Mouse (Mus musculus): ENCODE data around the gene Gm42674. TPM values are rescaled to one million over a fixed set of nuclear protein-coding genes. Genes with fewer than 3 reads are reported as not detected.

Gm42674 gene
- not detected in 2 replicates for polyA plus RNA-seq (2015; fragmentation: Nextera tagmentation; extraction: Ambion mirVana)

- no peak for DNase-seq (ENCODE audit: low spot score)
These were observed at the start of gene Gm42674 for GRCm38 (mm10) chr3:90601486-90602110. Gene Gm42674 (plus strand): TSS chr3:90601904.

DNA sequence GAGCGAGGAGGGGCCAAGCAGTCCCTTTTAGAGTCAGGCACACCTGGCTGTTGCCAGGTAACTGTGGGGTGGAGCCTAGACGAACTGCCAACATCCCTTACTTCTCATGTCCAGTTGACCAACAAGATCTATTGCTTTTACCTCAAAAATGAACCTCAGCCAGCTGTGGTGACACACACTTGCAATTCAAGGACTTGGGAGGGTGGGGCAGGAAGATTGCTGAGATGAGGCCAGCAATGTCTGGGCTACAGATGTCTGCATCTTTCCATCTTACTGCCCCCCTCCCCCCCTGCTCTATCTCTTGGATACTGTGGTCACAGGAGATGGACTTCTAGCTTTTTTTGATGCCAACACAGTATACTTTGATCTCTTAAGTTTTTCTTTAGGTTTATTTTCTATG is 49.5 kb upstream of the Gm42674 start:
- DNase-seq (ENCODE audit: low spot score): no peak

DNA sequence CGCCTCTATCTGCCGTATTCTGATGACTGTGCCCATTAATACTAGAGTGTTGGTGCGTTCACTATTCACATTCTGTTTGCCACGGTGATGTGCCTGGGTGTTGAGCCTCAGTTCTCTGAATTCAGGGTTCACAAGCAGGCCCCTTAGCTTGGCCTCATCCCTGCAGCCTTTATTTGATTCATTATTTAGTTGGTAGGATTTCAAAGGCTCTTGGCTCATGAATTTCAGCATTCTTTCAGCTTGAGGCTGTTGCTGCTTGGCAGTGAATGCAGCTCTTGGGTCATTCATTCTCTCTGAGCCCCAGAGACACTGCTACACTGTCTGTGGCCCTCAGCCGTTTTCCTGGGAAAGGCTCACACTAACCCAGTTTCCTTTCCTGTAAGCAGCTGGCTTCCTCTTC is 45.8 kb upstream of the Gm42674 start:
- DNase-seq (ENCODE audit: low spot score): no peak

DNA sequence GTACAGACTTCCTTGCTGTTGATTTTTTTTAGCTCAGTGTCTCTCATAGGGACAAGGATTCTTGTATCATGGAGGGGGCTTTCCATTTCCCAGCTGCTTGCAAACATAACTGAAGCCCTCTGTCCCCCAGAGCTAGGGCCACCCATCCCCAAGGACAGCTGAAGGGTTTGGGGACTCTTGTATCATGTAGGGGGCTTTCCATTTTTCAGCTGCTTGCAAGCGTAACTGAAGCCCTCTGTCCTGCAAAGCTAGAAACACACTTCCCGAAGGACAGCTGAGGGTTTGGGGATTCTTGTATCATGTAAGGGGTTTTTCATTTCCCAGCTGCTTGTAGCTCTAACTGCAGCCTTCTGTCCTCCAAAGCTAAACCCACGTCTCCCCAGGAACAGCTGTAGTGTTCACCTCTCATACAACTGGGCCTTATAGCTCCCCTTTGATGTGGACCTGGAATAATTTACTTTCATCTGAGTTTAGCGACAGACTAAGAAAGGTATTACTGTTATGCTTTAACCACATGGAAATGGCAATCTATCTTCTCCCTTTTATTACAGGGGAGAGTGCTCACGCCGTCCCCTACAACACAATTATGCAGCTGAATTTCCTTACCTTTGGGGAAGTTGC is 41.6 kb upstream of the Gm42674 start, which contains the start of gene S100a3:
TSS of gene S100a3 (plus strand) at position 571 of the 621 bp plus-strand sequence.
- DNase-seq (ENCODE audit: low spot score): no peak

GRCm38 (mm10) chr3:90574691-90575090 is 27.0 kb upstream of the Gm42674 start:
- DNase-seq (ENCODE audit: low spot score): no peak

GRCm38 (mm10) chr3:90575320-90575719 is 26.4 kb upstream of the Gm42674 start:
- DNase-seq (ENCODE audit: low spot score): no peak

DNA sequence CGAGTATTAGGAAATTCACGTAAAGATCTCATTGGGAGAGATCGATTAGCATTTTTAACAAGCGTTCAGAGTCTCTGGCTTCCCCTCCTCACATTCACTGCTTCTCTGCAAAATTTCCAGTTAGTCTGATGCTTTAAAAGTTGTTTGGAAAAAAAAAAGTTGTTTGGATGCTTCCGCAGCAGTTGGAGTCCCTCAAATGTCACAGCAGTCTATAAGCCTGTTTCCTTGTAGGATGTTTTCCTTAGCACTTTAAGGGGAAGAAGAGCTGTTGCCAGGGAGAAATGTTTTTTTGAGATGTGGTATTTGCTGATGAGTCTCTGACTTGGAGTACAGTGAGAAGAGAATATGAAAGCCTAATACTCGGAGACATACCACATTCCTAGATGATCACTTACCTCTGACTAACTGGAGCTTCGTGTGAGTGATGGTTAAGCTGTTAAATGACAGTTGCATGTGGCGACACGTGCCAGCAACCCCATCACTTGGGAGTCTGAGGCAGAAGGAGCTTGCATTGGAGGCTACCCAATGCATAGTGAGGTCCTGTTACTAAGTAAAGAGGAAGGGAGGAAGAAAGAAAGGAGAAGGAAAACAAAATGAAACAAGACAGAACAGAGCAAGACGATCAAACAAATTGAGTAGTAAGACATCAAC is 25.2 kb upstream of the Gm42674 start:
- no peak for DNase-seq (ENCODE audit: low spot score)

GRCm38 (mm10) chr3:90579433-90579832 is 22.3 kb upstream of the Gm42674 start:
- DNase-seq (ENCODE audit: low spot score): no peak

GRCm38 (mm10) chr3:90581141-90581540 is 20.6 kb upstream of the Gm42674 start:
- DNase-seq (ENCODE audit: low spot score): no peak

DNA sequence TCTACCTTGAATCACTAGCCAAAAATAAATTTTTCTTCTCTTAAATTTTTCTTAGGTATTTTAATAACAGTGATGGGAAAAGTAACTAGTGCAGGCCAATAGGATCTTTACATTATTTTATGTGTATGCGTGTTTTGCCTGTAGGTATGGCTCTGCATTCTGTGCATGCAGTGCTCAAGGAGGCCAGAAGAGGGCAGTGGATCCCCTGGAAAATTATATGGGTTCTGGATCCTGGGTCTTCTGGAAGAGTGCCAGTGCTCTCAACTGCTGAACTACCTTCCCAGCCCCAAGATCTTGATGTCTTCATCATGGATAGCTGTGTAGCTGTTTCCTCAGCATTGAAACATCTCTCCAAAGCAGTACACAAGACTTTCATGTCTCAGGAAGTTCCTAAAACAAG is 19.5 kb upstream of the Gm42674 start:
- peak; percentile 22 for DNase-seq (ENCODE audit: low spot score)

DNA sequence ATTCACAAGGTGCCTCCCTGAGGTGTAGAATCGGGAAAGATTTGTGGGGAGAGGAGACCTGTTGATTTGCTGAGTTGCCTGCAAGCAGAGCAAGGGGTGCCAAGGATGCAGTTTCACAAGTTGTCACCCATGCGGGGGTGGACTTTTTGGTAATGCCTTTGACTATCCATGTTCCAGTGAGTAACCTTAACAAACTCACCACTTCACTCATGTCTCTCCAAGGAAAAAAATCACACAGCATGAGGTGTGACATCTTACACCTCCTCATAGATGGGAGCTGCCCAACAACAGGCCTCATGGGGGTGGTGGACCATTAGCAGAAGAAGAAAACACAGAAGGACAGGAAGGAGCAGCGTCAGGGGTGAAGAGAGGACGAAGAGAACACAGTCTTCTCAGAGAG is 19.1 kb upstream of the Gm42674 start:
- DNase-seq (ENCODE audit: low spot score): no peak

DNA sequence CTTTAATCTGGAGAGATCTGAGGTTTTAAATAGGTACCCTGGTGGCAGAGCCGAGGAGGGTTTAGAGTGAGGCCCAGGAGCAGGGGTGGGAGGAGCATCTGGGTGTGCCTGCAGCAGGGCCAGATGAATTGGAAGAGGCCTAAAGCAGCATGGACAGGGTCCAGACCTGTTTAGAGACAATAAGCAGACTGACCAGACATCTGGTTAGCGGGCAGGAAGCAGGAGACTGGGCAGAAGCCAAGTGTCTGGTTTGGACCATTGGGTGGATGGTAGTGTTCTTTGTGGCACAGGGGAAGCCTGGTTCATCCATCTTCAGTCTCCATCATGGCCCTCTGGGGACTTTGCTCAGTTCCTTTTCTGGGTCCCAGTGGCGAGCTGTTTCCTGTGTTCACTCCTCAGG is 17.8 kb upstream of the Gm42674 start:
- DNase-seq (ENCODE audit: low spot score): no peak

GRCm38 (mm10) chr3:90585595-90585994 is 16.1 kb upstream of the Gm42674 start:
- peak; percentile 78 for DNase-seq (ENCODE audit: low spot score)

DNA sequence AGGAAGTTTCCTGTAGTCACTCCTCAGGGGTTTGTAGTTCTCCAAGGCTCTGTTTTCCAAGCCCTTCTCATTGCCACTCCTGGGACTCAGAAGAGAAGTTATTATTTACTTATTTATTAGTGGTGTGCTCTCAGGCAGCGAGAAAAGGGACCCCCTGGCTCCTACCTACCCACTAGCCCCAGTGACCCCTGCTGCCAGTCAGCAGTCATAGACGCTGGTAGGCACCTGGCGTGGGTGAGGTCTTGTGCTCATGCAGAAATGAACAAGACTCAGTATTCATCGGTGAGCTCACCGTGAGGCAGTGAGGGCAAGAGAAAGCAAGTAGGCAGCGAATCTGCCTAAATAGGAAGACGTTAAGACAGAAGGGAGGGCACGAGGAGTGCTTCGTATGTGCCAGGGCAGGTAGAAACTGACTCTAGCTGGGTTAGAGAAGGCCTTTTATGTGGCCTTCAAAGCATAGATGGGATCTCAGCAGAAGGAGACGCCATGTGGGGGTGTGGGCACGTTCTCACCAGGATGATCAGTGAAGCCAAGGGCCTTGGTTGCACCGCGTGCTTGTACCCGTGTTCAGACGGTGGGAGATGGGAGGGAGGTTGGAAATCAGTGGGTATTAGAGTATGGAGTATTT is 15.6 kb upstream of the Gm42674 start:
- peak; percentile 51 for DNase-seq (ENCODE audit: low spot score)

GRCm38 (mm10) chr3:90586906-90587305 is 14.8 kb upstream of the Gm42674 start:
- DNase-seq (ENCODE audit: low spot score): peak; percentile 88

- DNase-seq (ENCODE audit: low spot score): peak; percentile 33
These were observed 14.2 kb upstream of the Gm42674 start for GRCm38 (mm10) chr3:90587361-90588101.

- DNase-seq (ENCODE audit: low spot score): peak; percentile 75
These were observed 12.3 kb upstream of the Gm42674 start for GRCm38 (mm10) chr3:90589390-90589789.

- no peak for DNase-seq (ENCODE audit: low spot score)
These were observed 11.8 kb upstream of the Gm42674 start, which contains the start of gene S100a2 for GRCm38 (mm10) chr3:90589947-90590346. Gene S100a2 (plus strand): TSS chr3:90590247.

DNA sequence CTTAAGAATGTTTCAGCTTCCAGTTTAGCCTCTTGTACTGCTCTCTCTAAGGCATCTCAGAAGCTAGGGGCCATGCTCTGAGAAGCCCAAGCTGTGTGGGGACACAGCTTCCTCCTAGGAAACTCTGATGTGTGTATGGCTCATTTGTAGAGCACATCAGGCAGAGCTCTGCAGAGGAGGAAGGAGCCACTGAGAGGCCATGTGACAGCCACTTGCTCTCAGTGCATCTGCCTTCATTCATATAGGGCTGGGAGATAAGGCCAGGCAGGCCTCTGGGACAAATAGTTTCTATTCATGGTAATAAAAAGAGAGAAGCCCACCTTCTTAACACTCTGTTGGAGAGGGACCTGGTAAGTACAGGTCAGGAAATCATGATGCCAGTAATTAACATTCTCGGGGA is 7.2 kb upstream of the Gm42674 start:
- DNase-seq (ENCODE audit: low spot score): no peak

GRCm38 (mm10) chr3:90595556-90595955 is 6.1 kb upstream of the Gm42674 start:
- DNase-seq (ENCODE audit: low spot score): no peak

DNA sequence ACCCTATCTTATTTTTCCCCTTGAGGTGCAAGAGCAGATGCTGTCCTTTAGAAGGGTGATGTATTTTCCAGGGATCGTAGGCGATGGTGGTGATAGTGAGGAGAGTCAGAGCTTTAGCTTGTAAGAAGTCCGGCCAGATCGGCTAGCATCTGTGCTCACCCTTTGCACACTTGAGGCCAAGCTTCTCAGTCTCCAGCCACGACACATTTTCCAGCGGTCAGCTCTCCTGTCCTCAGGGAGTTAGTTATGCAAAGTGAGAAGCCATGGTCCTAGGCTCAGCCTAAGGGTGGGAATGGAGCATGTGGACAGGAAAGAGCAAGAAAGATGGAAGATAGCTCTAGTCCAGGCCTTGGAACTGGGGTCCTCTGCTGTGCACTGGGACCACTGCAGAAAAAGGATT is 4.9 kb upstream of the Gm42674 start:
- DNase-seq (ENCODE audit: low spot score): no peak

All from thymus, postnatal 0 days (tissue).